Mouse (Mus musculus) forebrain, embryonic 10.5 days (tissue): ENCODE data around the gene Calm3. TPM values are rescaled to one million over a fixed set of nuclear protein-coding genes. Genes with fewer than 3 reads are reported as not detected.

ENCODE experiments used
- DNase-seq: peaks from one replicate; pipeline ENCODE4 v3.0.0-alpha.2; 2017; ENCODE audit warnings: low spot score; ENCODE audit errors: extremely low spot score
- H3K27ac ChIP-seq: fragments of 300-500 bp; sonication (generic); 2 replicates; pipeline ENCODE4 v1.5.1; 2016; ENCODE audit warnings: mild to moderate bottlenecking
- H3K27me3 ChIP-seq: fragments of 300-500 bp; sonication (generic); 2 replicates; pipeline ENCODE4 v1.6.1; 2016; ENCODE audit warnings: mild to moderate bottlenecking; ENCODE audit not compliant: poor library complexity, severe bottlenecking
- H3K36me3 ChIP-seq: fragments of 300-500 bp; sonication (generic); replicated peaks from 2 replicates; pipeline ENCODE4 v1.6.1; 2016; ENCODE audit warnings: mild to moderate bottlenecking, moderate library complexity
- H3K4me1 ChIP-seq: fragments of 300-500 bp; sonication (generic); 2 replicates; pipeline ENCODE4 v1.6.1; 2016
- H3K4me3 ChIP-seq: fragments of 300-500 bp; sonication (generic); 2 replicates; pipeline ENCODE4 v1.5.1; 2016; ENCODE audit warnings: mild to moderate bottlenecking, moderate library complexity
- H3K9me3 ChIP-seq: fragments of 300-500 bp; sonication (generic); 2 replicates; pipeline ENCODE4 v1.6.1; 2016; ENCODE audit warnings: mild to moderate bottlenecking, moderate library complexity
- WGBS: fragments of 180-500 bp; shearing (Covaris S2); methylation state at CpG from one replicate; pipeline ENCODE4 v1.1.7; 2016; 5-methylcytosine and 5-hydroxymethylcytosine counted together
- polyA plus RNA-seq: library from polyadenylated mRNA; unstranded; fragments of >200 nt; fragmentation: Nextera tagmentation; extraction: Ambion mirVana; gene quantifications from 2 replicates; pipeline ENCODE4 v1.2.1, GENCODE M21; 2016

Calm3 gene
- polyA plus RNA-seq, 1 experiment from 2014 or later: 163 TPM

DNA sequence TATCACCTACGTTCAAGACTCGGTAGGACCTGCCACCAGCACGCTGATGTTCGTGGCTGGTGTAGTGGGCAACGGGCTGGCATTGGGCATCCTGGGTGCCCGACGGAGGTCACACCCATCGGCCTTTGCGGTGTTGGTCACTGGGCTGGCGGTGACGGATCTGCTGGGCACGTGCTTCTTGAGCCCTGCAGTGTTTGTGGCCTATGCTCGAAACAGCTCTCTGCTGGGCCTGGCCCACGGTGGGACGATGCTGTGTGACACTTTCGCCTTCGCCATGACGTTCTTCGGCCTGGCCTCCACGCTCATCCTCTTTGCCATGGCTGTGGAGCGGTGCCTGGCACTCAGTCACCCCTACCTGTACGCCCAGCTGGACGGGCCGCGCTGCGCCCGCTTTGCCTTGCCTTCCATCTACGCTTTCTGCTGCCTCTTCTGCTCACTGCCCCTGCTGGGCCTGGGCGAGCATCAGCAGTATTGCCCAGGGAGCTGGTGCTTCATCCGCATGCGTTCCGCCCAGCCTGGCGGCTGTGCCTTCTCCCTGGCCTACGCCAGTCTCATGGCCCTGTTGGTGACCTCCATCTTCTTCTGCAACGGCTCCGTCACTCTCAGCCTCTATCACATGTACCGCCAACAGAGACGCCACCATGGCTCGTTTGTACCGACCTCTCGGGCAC is 16.9 kb downstream of the Calm3 start:
- no peak overlapping the region for H3K4me3 ChIP-seq
- H3K36me3 ChIP-seq: no peaks in the 10 kb centered on the region
- H3K27me3 ChIP-seq: peaks cover 30% of the 10 kb centered on the region; the same call in 1 of the 2 replicates
- no peak overlapping the region for H3K27ac ChIP-seq
- no peaks in the 10 kb centered on the region for H3K9me3 ChIP-seq
- no peak for DNase-seq
- peaks cover 33% of the 10 kb centered on the region for H3K4me1 ChIP-seq
- 93% methylated on average over 41 of the region's 41 CpGs for WGBS

DNA sequence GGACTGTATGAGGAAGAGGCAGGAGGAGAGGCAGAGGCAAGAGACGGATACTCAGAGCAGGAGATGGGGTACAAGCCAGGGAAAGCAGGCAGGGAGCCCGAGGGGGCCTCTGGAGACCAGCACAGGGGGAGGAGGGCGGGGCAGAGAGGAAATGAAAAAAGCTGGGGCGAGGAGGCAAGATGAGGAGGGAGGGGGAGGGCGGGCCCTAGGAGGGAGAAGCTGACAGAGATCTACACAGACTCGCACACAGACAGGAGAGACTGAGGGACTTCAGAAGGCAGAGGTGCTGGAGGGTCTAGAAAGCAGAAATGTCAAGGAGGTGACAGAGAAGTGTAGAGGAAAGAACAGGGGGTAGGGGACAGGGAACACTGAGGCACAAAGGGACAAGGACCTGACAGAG is 17.6 kb downstream of the Calm3 start, which contains the start of gene Ptgir:
Gene Ptgir, plus strand, starts transcription at position 210 of the 400 bp plus-strand sequence.
- H3K27ac ChIP-seq: no peak within 1 kb of the TSS
- DNase-seq: no peak
- no peaks in the 10 kb centered on the region for H3K9me3 ChIP-seq
- H3K27me3 ChIP-seq: peaks cover 32% of the 10 kb centered on the region; the same call in 1 of the 2 replicates
- peaks cover 38% of the 10 kb centered on the region for H3K4me1 ChIP-seq
- 22% methylated on average over 6 of the region's 6 CpGs for WGBS
- H3K4me3 ChIP-seq: no peak within 1 kb of the TSS
- H3K36me3 ChIP-seq: no peaks in the 10 kb centered on the region

DNA sequence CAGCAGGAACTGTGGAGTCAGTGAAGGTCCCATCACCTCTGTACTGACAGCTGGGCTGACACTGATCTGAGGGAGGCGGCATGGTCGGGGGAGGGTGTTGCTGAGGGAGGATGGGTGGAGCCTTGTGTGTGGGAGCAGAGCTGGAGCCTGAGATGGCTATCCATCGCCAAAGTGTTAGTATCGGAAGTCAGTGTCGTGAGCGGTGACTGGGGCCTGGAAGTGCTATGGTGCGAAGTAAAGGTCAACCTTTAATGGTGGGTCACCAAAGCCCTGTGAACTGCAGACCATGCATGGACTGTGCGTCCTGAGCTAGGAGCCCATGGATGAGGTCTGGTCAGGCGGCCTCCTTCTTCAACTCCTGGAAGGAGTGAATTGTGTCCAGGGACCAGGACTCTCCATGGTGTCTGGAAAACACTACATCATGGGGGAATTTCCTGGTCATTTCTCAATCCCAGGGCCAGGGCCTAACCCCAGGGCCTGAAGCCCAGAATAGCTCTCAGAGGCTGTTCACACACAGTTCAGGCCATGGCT is 18.4 kb downstream of the Calm3 start:
- no peak overlapping the region for H3K27ac ChIP-seq
- peaks cover 35% of the 10 kb centered on the region; the same call in 1 of the 2 replicates for H3K27me3 ChIP-seq
- peaks cover 42% of the 10 kb centered on the region for H3K4me1 ChIP-seq
- no peak for DNase-seq
- no peak overlapping the region for H3K4me3 ChIP-seq
- no peaks in the 10 kb centered on the region for H3K9me3 ChIP-seq
- no peaks in the 10 kb centered on the region for H3K36me3 ChIP-seq
- WGBS: 57% methylated on average over 9 of the region's 9 CpGs

DNA sequence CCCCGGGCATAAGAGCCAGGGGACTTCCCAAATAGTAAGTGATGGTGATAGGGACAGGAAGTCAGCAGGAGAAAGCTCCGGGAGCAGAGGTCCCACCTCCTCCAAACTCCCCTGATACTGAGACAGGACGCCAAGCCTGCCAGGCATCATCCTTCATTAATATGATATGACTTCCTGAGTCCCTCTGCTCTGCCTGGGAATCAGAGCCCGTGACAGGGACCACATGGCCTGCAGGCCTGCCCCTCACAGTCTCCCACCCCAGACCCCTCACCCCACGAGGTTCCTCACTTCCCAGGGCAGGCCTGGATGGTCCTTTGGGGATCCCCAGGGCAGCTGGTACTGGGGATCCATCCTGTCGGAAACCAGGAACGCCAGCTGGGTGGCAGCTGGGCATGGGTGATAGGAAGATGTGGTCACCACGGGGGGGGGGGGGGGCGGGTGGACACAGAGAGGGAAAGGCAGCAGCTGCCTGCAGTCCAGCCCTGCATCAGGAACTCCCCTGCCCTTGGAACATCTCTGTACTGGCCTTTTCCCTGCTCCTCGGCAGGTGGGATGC is 19.7 kb downstream of the Calm3 start:
- DNase-seq: no peak
- Histone ChIP-seq H3K27me3 (peaks cover 38% of the 10 kb centered on the region), H3K9me3 (no peaks in the 10 kb centered on the region), H3K4me3 (no peak overlapping the region), H3K4me1 (peaks cover 51% of the 10 kb centered on the region), H3K36me3 (no peaks in the 10 kb centered on the region), H3K27ac (no peak overlapping the region)
- WGBS: 65% methylated on average over 9 of the region's 10 CpGs

DNA sequence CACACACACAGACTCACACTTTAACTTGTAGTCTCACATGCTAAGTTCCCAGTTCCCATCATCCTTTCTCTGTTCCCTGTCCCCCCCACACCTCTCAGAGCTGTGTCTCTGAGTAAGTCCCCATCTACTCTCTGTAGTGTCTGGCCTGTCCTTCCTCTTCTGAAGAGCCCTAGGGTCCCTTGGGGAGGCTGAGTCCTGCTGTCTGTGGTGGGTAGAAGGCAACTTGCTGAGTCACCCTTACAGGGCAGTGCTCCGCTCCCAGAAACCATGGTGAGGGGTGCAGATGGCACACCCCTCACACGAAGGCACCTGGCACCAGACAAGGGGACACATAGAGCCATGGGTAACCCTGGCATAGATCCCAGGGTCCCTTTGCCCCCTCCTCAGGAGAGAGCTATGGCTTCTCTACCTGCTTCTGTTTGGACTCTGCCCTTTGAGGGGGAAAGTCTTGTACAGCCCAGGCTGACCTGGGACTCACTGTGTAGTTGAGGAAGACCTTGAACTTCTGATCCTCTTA is 20.4 kb downstream of the Calm3 start:
- peaks cover 33% of the 10 kb centered on the region for H3K27me3 ChIP-seq
- H3K4me1 ChIP-seq: peaks cover 47% of the 10 kb centered on the region
- 81% methylated on average over 2 of the region's 2 CpGs for WGBS
- H3K9me3 ChIP-seq: no peaks in the 10 kb centered on the region
- no peak overlapping the region for H3K4me3 ChIP-seq
- DNase-seq: no peak
- H3K27ac ChIP-seq: no peak overlapping the region
- H3K36me3 ChIP-seq: no peaks in the 10 kb centered on the region

DNA sequence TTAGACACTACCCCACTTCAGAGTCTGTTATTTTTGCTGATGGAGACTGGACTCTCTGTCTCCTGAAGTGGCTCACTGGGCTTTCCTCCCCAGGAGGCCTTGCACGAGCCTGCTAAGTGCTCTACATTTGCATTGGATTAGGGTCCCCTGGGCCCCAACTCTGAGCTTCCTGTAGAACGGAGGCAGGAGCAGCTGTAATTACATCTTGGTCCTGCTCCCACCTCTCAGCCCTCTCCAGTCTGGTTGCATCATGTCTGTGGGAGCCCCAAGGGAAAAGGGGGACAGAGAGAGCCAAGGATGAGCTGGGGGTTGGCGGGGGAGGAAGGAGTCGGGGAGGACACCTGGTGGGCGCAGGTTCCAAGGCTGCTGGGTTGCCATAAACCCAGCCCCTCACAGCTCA is 23.4 kb downstream of the Calm3 start:
- H3K27me3 ChIP-seq: peaks cover 23% of the 10 kb centered on the region
- no peak overlapping the region for H3K4me3 ChIP-seq
- WGBS: 13% methylated on average over 5 of the region's 5 CpGs
- H3K36me3 ChIP-seq: no peaks in the 10 kb centered on the region
- peaks cover 28% of the 10 kb centered on the region for H3K4me1 ChIP-seq
- no peak for DNase-seq
- H3K27ac ChIP-seq: peak overlapping the region; percentile 58
- no peaks in the 10 kb centered on the region; the same call in 1 of the 2 replicates for H3K9me3 ChIP-seq

DNA sequence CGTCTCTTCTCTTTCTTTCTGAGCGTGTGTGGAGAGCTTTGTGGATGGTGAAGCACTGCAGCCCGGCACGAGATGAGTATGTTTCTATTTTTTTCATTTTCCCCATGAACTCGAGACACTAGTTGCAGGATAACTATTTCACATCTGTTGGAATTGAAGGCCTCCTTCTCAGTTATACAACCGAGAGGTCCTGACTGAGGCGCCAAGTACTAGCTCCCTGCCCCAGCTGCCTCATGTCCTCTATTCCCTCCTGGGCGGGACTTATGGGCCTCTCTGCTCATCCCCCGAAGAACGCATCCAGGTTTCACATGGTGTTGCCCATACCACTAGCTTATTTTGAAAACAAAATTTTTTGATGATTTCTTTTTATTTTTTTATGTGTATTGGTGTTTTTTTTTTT is 28.4 kb downstream of the Calm3 start:
- H3K4me3 ChIP-seq: peak overlapping the region; percentile 46
- H3K27ac ChIP-seq: peak overlapping the region; percentile 65
- no peak for DNase-seq
- WGBS: 36% methylated on average over 10 of the region's 10 CpGs
- H3K4me1 ChIP-seq: peaks cover 60% of the 10 kb centered on the region
- H3K9me3 ChIP-seq: no peaks in the 10 kb centered on the region; the same call in 1 of the 2 replicates
- H3K36me3 ChIP-seq: no peaks in the 10 kb centered on the region
- H3K27me3 ChIP-seq: peaks cover 59% of the 10 kb centered on the region

DNA sequence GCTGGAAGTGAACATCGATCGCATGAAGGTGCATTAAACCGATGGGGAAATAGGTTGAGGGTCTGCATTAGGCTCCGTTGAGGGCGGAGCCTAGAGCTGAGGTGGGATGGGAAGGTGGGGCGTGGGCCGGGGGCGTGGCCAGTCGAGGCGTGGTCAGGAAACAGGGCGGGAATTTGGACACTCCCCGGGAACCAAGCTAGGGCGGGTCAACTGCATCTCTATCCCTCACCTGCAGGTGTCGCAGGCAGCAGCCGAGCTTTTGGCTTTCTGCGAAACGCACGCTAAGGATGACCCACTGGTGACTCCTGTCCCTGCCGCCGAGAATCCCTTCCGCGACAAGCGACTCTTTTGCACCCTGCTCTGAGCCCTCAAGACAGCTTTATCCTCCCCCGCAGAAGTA is 28.9 kb downstream of the Calm3 start:
- under 1% methylated on average over 24 of the region's 24 CpGs for WGBS
- H3K4me1 ChIP-seq: peaks cover 58% of the 10 kb centered on the region

DNA sequence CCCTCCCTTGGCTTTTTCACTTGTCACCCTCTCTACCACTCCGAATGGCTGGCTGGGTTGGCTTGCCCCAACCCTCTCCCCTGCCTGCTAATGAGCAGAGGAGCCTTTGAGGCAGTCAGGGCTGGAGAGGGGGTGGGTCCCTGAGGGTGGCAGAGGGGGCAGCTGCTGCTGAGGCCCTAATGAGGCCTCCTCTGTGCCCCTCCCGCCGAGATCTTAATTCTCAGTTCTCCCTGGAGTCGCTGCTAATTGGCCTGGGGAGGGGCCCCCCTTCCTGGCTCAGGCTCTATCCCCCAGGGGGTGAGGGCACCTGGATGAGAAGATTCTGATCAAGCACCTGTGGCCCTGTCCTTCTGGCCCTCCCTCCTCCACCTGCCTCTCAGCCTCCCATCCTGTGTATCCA is 29.6 kb downstream of the Calm3 start:
- Histone ChIP-seq H3K36me3 (no peaks in the 10 kb centered on the region), H3K9me3 (peaks cover 4% of the 10 kb centered on the region; the same call in 1 of the 2 replicates), H3K4me1 (peaks cover 55% of the 10 kb centered on the region), H3K27me3 (peaks cover 59% of the 10 kb centered on the region), H3K4me3 (peak overlapping the region; percentile 46), H3K27ac (peak overlapping the region; percentile 65)
- DNase-seq: no peak
- WGBS: 0% methylated on average over 4 of the region's 4 CpGs

More for the DNA sequence above, 28.9 kb downstream of the Calm3 start:
- peak; percentile 89 for DNase-seq
- Histone ChIP-seq H3K27ac (peak overlapping the region; percentile 65), H3K27me3 (peaks cover 59% of the 10 kb centered on the region), H3K9me3 (no peaks in the 10 kb centered on the region; the same call in 1 of the 2 replicates), H3K36me3 (no peaks in the 10 kb centered on the region), H3K4me3 (peak overlapping the region; percentile 46)

DNA sequence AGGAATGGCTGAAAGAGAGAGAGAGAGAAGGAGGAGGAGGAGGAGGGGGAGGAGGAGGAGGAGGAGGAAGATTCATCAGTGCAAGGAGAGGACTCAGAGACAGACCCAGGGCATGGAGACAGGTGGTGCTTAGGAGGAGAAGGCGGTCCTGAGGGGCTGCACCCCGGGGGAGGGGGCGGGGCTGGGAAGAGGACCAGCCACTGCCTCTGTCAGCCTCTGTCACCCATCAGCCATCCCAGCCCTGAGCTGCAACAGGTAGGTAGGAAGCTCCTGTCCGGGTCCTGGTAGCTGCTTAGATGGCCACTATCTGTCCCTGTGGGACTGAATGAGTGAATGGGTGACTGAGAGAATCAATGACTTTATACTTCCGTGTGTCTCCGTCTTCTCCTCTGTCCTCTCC is 30.3 kb downstream of the Calm3 start:
- Histone ChIP-seq H3K27me3 (peaks cover 64% of the 10 kb centered on the region), H3K27ac (0 out of 2 replicates have a peak overlapping the region, but pooled peaks have one; percentile 35), H3K36me3 (no peaks in the 10 kb centered on the region), H3K9me3 (peaks cover 4% of the 10 kb centered on the region; the same call in 1 of the 2 replicates), H3K4me1 (peaks cover 55% of the 10 kb centered on the region), H3K4me3 (peak overlapping the region; percentile 46)
- 9% methylated on average over 6 of the region's 6 CpGs for WGBS
- DNase-seq: no peak

DNA sequence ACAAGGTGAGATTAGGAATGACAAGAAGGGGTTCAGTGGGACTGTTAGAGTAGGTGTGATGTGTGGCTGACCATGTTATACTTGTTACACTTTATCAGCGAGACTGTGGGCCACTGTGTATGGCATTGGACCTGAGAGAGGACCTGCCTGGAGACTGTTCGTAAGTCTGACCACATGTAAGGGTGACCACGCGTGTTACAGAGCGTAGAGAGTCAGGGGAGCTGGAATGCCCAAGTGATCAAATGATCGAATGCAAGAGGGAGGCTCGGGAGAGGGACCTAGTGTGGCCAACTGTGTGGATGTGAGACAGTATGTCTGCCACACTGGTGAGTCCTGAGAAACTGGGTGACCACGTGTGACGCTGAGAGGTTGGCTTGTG is 31.6 kb downstream of the Calm3 start:
- peaks cover 77% of the 10 kb centered on the region for H3K27me3 ChIP-seq
- peaks cover 55% of the 10 kb centered on the region for H3K4me1 ChIP-seq
- H3K4me3 ChIP-seq: peak overlapping the region; percentile 44
- peaks cover 4% of the 10 kb centered on the region; the same call in 1 of the 2 replicates for H3K9me3 ChIP-seq
- DNase-seq: no peak
- WGBS: 47% methylated on average over 9 of the region's 9 CpGs
- peak overlapping the region; percentile 73; the same call in 1 of the 2 replicates for H3K27ac ChIP-seq
- peaks cover 4% of the 10 kb centered on the region for H3K36me3 ChIP-seq

DNA sequence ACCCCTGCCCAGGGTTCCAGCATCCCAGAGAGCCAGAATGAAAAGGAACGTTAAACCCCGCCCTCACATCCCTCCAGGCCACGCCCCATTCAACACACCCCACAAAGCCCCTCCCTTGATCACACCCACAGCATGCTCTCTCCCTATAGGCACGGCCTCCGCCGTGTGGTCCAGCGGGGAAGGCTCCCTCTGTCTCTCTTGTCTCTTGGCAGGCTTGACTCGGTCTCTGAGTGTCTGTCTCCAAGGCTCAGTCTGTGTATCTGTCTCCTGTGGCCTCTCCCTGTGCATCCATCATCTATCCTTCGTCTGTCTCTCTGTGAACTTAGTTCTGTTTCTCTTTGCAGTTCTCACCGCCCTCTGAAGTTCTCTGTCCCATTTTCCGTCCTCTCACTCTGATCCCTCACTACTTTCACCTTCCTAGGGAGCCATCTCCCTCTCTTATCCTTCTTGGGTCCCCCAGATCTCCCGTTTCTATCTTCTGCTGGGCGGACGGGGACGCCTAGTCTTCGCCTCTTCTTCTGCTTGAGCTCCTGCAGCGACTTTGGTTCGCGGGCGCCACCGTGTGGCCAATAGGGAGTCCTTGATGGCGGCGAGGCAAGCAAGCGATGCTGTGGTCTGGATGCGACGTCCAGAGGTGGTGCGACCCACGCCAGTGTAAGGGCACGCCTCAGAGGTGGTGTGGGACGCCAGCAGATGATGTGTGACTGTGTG is 32.1 kb downstream of the Calm3 start, which contains the start of gene Gng8:
Gene Gng8, plus strand, starts transcription at position 146 of the 711 bp plus-strand sequence.
- under 1% methylated on average over 30 of the region's 30 CpGs for WGBS
- Histone ChIP-seq H3K9me3 (peaks cover 4% of the 10 kb centered on the region; the same call in 1 of the 2 replicates), H3K27ac (peak within 1 kb of the TSS; percentile 73), H3K4me1 (peaks cover 55% of the 10 kb centered on the region), H3K27me3 (peaks cover 82% of the 10 kb centered on the region), H3K36me3 (peaks cover 8% of the 10 kb centered on the region), H3K4me3 (peak within 1 kb of the TSS; percentile 44)
- peak; percentile 90 for DNase-seq
